Mouse (Mus musculus): ENCODE measurements around the gene Plcl1. TPM values are rescaled to one million over a fixed set of nuclear protein-coding genes. Genes with fewer than 3 reads are reported as not detected.

Gene Plcl1
- total RNA-seq, 2 experiments from 2014 or later, result 14.3 to 14.7 TPM

DNA sequence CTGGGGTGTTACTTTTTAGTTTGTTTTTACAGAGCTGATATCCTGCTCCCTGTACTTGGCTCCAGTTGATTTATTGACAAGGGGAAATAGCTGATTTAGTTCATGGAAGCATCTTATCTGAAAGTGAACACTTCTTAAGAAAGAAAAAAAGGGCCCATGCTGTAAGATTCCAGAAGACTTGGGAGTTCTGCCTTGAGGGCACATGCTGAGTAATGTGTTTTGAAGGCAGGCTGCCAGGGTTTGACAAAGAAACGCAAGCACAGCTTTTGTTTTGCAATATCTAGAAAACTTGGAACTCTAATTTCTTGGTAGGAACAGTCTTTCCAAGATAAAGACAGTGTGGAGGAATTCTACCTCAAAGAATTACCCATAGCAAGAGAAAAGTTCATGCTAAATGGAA, 194.8 kb downstream of the Plcl1 start:
- no peak for DNase-seq
- intact Hi-C loops (cut with DNase I), result no loop called here

DNA sequence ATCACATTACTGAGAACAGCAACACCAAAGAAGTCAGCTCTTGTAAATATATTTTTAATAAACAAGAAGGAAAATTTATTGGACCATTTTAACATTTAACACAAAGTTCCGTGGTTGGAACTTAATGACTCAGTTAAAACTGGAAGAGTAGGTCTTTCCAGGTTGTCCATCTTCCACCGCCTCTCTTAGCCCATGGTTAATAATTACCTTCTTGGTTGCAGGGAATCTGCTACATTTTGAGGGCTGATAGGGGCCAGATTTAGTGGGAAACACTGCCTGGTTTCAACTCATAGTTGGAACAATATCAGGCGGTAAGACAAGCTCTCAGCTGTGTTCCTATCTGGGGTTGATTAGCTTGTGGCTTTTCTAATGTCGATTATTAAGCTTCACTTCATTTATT, 198.9 kb downstream of the Plcl1 start:
- DNase-seq, result no peak
- intact Hi-C loops (cut with DNase I), result no loop called here

DNA sequence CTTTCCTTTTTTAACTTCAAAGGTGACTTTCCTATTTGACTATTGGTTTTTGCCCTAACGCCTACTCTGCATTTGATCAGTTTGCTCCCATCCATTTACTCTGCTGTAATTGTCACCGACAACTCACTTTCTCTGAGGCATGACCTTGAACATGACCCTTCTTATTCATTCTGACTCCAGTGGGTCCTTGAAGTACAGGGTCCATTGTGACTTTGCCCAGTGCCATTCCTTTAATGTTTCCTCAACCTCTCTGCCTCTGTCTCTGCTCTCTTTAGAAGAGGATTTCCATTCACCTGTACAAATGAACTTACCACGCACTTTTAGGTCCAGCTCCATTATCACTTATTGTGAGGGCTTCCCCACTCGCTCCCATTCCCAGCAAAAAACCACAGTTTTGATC, 199.7 kb downstream of the Plcl1 start:
- no peak for DNase-seq
- intact Hi-C loops (cut with DNase I), result no loop called here

DNA sequence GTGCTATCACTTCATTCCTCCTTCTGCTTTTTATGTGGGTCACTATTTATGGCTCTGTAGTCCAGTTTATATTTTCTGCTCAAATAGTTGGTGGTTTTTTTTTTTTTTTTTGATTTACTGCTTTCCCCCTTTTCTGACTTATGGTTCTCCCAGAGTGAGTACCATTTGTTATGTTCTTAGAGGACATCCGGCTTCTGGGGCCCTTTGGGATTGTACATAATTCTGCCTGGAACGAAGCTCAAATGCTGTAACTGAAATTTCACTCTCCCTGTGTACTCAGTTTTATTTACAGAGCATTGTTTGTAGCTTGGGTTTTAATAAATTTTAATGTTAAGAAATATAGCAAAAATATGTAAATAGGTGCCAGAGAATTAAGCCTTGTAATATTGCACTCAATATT, 200.2 kb downstream of the Plcl1 start:
- no peak for DNase-seq
- intact Hi-C loops (cut with DNase I), result no loop called here

DNA sequence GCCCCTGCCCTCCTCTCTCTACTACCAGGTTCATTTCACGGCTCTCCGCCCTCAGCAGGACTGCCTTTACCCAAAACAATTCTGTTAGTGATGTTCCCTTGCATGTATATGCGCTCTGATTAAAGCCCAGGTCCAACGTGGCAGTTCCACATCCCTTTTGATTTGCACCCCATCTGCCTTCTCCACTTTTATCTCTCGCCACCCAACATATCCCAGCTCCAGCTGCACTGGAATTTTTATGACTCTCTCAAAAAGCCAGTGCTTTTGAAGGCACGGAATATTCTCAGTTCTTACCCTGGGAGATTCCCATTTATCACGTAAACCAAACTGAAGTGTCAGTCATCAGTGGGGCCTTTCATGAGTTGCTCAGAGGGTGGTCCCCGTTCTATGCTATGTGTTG, 200.7 kb downstream of the Plcl1 start:
- DNase-seq, result no peak
- intact Hi-C loops (cut with DNase I), result no loop called here

DNA sequence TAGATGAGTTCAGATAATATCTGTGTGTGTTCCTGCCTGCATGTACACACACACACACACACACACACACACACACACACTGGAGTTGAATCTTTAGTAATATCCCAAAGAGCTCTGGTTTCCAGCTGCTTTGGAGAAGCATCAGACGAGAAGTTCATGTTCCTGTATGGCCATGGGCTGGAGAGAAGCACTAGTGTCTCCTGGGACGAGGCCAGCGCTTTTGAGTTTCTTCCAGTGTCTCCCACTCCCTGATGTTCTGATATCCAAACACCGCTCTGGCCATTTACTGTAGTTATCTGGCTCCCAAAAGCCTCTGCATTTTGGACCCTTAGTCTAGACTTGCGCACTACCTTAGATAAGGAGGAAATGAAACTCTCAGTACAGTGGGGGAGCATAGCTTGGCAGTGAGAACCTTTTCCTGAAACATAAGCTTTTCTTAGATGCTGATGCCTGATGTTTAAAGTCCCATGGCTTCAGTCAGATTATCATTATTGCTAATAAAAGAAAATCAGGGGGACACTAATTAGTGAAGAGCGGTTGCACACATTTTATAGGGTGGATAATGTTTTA, 207.1 kb downstream of the Plcl1 start:
- intact Hi-C loops (cut with DNase I), result no loop called here
- peak; percentile 3 for DNase-seq

DNA sequence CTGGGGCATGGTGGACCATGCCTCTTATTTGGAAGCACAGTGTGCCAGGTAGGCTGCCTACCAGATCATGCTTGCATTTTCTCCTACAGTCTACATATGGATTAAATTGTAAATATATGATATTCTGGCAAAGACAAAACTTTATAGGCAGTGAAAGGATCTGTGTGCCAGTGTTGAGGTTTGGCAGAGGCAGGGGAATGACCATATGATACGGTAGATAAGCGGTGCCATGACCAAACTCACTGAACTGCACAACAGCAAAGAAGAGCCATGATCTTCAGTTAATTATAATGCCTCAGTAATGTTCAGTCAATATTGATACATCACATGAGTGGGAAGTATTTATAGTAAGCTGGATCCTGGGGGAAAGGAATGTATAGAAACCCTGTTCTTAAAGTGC, 212.1 kb downstream of the Plcl1 start:
- intact Hi-C loops (cut with DNase I), result no loop called here
- DNase-seq, result no peak

DNA sequence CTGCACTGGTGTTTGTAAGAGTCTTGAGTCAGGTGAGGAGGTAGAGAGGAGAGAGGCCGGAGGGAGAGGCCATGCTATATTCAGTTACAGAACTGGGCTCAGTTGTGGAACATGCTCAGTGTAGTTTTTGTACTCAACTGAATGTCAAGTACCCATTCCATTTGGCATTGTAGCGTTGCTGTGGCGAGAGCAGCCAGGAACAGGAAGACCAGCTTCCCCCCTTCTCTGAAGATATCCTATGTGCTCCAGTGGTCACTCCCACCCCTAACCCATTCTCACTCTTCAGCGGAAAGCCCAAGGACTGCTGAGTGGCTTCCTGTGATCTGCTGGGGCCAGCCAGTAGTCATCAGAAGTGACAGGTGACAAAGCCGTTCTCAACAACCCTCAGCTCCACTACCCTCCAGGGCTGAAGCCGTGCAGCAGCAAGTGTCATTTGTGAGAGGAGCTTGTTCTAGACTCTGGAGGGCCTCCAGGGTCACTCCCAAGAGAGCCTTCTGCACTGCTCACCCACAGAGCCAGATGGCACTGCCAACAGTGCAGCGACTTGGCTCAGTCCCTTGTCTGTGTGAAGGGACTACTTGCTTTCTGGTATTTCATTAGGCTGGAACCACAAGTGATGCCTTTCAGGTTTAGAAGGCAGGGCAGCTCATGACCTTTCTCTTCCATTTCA, 213.0 kb downstream of the Plcl1 start:
- intact Hi-C loops (cut with DNase I), result no loop called here
- peak; percentile 43 for DNase-seq

DNA sequence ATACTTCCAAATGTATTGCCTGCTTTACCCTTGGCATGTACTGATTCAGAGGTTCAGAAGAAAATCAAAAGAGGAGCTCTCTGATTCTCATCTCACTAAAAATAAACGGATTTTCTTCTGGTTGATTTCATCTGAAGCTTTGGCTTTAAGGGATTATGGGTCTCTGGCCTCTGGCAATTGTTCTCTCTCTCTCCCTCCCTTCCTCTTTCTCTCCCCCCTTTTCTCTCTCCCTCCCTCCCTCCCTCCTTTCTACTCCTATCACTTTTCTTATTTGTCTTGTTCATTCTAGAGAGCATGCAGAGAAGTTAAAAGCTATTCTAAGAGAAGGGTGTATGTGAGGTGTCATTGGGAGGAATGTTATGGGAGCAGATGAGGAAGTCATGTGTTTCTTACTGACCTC, 225.8 kb downstream of the Plcl1 start:
- intact Hi-C loops (cut with DNase I), result loop anchor here (2.0 kb wide), 1 partner anchor 63 kb away; no protein-coding TSS in a partner anchor
- DNase-seq, result no peak

DNA sequence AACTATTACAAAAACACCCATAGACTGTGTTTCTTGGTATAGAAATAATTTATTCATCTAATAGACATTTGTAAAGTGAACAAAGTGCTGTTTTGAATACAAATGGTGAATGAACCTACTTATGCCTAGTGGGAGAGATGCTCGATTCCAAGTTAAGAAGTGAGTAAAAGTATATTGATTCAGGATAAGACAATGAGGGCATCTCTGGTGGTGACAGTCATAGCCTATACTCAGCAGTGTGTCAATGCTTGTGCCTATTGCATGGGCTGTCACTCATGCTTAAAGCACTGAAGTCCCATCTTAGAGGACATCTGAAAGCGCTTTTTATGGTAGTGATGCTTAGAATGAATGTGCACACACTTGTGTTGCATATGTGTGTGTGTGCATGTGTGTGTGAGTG, 226.3 kb downstream of the Plcl1 start:
- intact Hi-C loops (cut with DNase I), result no loop called here
- DNase-seq, result no peak

DNA sequence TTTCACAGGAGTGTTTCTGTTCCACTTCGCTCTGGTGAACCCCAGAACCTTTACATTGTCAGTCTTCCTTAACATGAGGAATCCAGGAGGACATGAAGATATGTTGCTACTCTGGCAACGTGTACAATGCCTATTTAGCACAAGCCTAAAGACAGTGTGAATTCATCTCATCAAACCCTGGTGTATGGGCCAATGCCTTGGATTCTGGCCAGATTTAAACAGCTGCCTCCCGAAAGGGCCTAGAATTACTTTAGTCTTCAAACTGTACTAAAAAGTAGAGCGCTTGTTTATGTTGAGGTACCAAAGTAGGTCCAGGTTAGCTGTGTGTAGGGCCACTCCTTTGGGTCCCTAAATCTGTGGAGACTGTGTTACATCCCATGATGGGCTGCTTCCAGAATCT, 227.6 kb downstream of the Plcl1 start:
- intact Hi-C loops (cut with DNase I), result no loop called here
- peak; percentile 9 for DNase-seq

DNA sequence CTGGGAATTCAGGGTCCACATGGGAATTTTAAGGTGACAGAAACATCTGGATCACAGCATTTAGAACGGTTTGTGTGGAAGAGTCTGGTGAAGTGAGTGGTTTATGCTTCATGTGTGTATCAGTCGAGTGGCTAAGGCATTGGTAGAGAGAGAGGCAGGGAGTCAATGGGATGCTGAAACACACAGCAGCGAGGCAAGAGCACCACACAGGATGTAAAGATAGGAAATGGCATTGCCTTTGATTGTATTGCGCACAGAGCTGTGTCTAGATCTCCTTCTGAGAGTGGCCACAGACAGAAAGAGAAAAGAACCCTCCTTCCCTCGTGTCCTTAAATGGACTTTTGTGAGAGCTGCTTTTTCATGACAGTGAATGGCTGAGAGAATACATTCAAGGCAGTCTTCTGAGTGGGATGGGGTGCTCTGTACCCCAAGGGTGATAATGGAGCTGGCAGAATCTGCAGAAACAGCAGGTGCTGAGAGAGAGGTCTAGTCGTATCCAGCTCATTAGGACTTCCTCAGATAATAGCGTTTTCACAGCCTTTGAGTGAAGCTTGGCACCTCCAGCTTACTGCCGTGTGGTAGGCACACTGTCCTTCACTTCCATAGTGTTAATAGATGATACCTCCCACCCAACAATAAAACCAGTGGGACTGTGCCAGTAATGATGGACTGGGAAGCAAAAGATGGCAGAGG, 253.9 kb downstream of the Plcl1 start:
- intact Hi-C loops (cut with DNase I), result no loop called here
- DNase-seq, result no peak

DNA sequence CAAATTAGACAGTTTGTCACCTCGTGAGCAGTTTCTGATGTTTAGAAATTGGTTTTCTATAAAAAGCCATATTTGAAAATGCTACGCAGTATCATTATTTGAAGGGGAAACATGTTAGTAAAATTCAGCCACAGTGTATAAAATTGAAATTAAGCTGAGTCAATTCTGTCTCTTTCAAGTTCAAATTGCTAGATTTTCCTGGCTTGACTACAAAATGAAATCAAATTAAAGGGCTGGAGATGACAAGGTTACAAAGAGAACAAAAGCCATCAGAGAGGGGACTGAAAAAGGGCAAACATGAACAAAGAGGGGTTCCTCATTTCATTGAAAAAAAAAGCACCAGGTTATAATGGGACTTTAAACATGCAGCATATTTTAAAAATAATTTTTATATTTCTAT, 255.7 kb downstream of the Plcl1 start:
- DNase-seq, result no peak
- intact Hi-C loops (cut with DNase I), result no loop called here

DNA sequence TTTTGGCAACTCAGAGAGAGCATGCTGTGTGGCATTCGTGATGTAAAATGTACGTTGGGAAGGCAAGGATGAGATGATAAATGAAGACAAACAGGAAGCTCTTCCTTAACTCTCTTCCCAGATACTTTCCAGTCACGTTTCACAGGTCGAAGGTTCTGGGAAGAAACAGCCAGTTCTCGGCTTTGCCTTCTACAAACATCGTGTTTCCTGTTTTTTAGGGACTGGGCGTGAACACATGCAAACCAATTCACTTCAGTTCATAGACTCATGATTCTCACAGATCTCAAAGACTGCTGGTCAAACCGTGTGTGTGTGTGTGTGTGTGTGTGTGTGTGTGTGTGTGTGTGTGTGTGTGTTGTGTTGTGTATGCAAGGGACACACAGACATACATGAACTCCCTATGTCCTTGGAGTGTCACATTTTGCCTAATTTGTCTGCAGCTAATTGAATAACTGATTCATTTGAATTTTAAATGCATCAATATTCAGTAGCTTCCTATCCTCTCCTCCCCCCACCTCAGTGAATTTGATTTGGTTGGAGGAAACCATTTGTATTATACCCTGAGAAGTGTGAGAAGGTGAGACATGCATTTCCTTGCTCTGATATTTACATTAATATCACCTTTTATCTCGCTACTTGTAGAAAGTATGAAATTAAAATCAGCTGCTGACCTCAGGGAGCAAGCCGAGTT, 259.6 kb downstream of the Plcl1 start:
- DNase-seq, result no peak
- intact Hi-C loops (cut with DNase I), result no loop called here

DNA sequence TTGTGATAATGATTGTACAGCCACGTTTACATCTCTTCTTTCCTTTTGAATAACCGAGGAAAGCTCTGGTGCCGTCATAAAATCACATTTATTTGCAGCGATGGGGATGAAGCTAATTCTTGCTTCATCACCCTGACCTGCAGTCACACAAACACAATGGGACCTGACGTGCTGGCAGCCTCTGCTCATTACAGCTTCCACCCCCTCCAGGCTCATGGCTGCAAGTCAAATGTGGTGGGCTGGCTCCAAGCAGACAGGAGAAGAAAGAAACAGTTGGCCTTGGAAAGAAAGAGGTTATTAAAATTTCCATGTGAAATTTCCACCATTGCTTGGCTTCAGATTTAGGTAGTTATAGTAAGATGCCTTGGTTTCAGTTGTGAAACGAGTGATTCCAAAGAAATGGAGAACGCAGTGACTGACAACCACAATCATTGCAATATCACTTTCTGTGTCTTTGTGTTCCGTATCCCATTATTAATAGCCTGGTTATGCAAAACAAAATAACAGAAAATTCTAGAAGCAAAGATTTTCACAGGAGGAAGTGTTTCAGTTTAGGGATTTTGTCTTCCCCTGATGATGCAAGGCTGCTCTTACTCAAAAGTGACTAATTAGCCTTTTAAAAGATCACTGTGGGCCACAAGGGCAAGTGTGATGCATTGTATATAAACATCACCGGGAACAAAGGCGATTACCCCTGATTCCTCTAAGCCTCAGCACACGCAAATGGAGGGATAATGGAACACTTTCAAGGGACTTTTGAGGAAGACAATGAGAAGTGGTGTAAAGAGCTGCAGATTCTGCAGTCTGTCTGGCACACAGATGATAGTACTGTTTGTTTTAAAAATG, 260.3 kb downstream of the Plcl1 start:
- peak; percentile 93 for DNase-seq
- intact Hi-C loops (cut with DNase I), result no loop called here

DNA sequence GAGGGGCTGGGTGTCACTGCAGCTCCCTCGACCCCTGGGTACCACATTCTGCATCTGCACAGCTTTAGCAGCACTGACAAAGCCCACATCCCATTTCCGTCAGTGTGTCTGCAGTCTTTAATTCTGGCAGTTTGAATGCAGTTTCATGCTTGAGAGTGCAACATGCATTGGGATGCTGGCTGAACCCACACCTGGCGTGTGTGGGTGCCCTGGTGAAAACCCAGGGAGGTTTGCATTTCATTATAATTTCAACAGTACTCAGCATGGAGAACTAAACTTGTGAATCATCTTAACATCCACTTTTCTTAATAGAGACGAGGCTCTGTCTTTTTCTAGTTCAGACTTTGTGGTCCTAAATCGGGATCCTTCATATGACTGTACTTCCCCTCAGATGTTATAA, 261.1 kb downstream of the Plcl1 start:
- no peak for DNase-seq
- intact Hi-C loops (cut with DNase I), result no loop called here

DNA sequence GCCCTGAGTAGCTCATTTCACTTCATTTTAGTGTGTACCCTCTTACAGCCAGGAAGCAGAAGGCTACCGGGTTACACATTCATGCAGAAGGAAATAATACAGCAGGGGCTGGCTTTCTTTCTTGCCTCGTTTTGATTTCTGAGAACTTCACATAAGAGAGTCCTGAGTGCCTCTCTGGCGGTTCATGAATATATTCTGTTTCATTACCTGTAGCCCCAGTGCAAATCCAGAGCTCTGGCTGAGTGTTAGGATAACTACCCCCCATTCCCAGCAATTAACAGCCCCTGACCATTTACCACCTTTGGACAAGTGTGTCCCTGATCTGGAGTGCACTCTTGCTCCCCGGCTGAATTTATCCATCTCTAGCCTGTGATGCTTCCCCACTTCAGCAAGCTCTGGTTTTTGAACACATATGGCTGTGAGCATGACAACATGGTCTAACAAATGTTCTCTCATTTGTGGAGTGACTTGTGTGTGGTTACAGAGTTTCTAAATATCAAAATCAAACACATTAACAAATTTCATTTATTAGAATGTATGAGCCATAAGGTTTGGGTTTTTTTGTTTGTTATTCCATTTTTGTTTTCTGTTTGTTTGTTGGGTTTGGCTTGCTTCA, 263.0 kb downstream of the Plcl1 start:
- no peak for DNase-seq
- intact Hi-C loops (cut with DNase I), result no loop called here

DNA sequence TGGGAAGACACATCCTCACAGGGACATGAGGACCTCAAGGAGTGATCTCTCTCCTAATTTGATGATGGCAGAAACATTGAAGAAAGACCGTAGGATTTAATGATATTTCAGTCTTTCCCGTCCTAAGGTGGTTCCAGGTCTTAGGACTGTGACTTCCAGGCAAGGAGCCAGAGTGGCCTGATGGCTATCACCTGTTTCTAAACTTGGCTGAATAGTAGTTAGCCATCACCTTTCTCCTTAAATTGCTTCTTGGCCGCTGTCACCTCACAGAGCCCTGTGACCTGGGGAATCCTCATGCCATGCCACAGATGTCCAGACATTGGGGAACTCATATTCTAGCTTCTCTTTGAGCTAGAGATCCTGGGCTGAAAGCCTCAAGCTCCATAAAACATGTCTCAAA, 277.0 kb downstream of the Plcl1 start:
- intact Hi-C loops (cut with DNase I), result no loop called here
- DNase-seq, result no peak

DNA sequence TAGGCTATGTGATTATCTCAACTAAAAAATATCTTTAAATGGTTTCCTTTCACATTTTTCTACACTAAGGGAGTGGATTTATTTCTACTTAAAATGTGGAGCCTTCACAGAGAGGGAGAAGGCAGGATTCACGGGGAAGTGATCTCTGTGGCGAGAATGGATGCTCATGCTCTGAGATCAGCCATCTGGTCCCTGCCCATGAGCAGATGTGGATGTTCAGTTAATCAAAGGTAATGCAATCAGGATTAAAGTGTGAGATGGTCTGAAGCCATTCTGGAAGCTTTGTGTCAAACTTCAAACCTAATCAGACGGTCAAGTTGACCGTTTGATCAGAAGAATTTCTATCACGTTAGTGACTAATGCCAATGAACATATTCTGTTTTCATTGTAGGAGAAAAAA, 280.5 kb downstream of the Plcl1 start:
- no peak for DNase-seq
- intact Hi-C loops (cut with DNase I), result no loop called here

DNA sequence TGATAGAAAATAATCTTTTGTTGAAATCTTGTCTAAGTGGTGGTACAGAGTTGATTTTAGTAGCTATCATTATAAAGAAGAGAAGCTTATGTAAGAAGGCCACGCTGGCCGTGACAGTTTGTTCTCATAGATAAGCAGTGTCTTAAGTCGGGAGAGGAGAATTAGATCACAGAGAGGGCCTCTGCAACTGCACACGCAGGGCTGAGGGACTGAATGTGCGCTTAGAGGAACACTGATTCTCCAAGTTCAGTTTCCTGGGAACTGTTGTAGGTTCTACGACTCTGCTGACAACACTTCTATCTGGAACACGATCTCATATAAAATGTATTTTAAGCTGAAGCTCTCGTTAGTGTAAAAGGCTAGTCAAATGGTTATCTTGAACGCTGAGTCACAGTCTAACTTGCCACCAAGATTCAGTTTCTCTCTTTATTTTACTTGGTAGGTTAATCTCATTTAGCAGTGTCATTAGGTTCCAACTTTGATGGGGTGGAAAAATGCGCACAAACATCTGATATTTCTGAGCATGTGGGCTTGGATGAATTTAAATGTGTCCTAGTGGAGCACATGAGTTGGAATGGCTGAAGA, 288.0 kb downstream of the Plcl1 start:
- no peak for DNase-seq
- intact Hi-C loops (cut with DNase I), result loop anchor here (2.0 kb wide), 1 partner anchor 63 kb away; no protein-coding TSS in a partner anchor

Measured in left cerebral cortex, postnatal 4 days (tissue).